ENCODE assay signal across 7 mouse cellular contexts in genomic region chrX:103185781-103186430, GRCm38 (mm10). TPM values are rescaled to one million over a fixed set of nuclear protein-coding genes. Genes with fewer than 3 reads are reported as not detected.
DNase-seq lines count a peak whose midpoint lies in the region; ATAC-seq and TF ChIP-seq lines count a peak whose summit lies in the region.

No protein-coding gene starts in this region.

- 21% methylated on average over 20 of the region's 20 CpGs for WGBS in liver, embryonic 11.5 days
- 22% methylated on average over 20 of the region's 20 CpGs for WGBS in intestine, postnatal 0 days
- 22% methylated on average over 20 of the region's 20 CpGs for WGBS in neural tube, embryonic 15.5 days

- H3K4me3 ChIP-seq in liver, embryonic 11.5 days (ENCODE audit: low read depth, low read length) = peak overlapping the region; percentile 34
- H3K4me3 ChIP-seq in embryonic fibroblast, embryonic 13.5 days (ENCODE audit: insufficient read depth, low read length) = peak overlapping the region; percentile 63
- H3K4me3 ChIP-seq in intestine, postnatal 0 days (ENCODE audit: low read depth, low read length) = peak overlapping the region; percentile 20
- peak overlapping the region; percentile 50 for H3K4me3 ChIP-seq in neural tube, embryonic 15.5 days (replicated peaks)

- no peak overlapping the region for H3K9ac ChIP-seq in liver, embryonic 11.5 days (ENCODE audit: low read depth, low read length)
- no peak overlapping the region for H3K9ac ChIP-seq in intestine, postnatal 0 days (ENCODE audit: low read depth, low read length)
- peak overlapping the region; percentile 52 for H3K9ac ChIP-seq in neural tube, embryonic 15.5 days (replicated peaks)

- no peak for TF ChIP-seq POLR2A in embryonic fibroblast, embryonic 13.5 days (IDR thresholded peaks at IDR 0.05; ENCODE audit: low read depth, low read length)

- H3K9me3 ChIP-seq in liver, embryonic 11.5 days (ENCODE audit: control insufficient read depth, low read length) = no peaks in the 10 kb centered on the region
- no peaks in the 10 kb centered on the region for H3K9me3 ChIP-seq in intestine, postnatal 0 days (ENCODE audit: control insufficient read depth)
- H3K9me3 ChIP-seq in neural tube, embryonic 15.5 days (replicated peaks) = no peaks in the 10 kb centered on the region

- H3K36me3 ChIP-seq in liver, embryonic 11.5 days (ENCODE audit: control insufficient read depth, insufficient read depth, low read length) = no peaks in the 10 kb centered on the region
- no peaks in the 10 kb centered on the region for H3K36me3 ChIP-seq in intestine, postnatal 0 days (ENCODE audit: control insufficient read depth, insufficient read depth)
- no peaks in the 10 kb centered on the region for H3K36me3 ChIP-seq in neural tube, embryonic 15.5 days

- no peak for DNase-seq in liver, embryonic 11.5 days (ENCODE audit: low spot score)
- no peak for DNase-seq in liver
- DNase-seq in cerebellum, adult 11-12 months = no peak
- DNase-seq in lung, postnatal 25 days (ENCODE audit: low spot score) = no peak

- H3K27me3 ChIP-seq in liver, embryonic 11.5 days (replicated peaks; ENCODE audit: control insufficient read depth, insufficient read depth, low read length) = peaks cover 27% of the 10 kb centered on the region
- peaks cover 14% of the 10 kb centered on the region; the same call in 1 of the 2 replicates for H3K27me3 ChIP-seq in intestine, postnatal 0 days (replicated peaks; ENCODE audit: control insufficient read depth, insufficient read depth, low read length)
- peaks cover 19% of the 10 kb centered on the region; the same call in 1 of the 2 replicates for H3K27me3 ChIP-seq in neural tube, embryonic 15.5 days (replicated peaks)

- ATAC-seq in liver, embryonic 11.5 days (replicated peaks; ENCODE audit: low FRiP score) = no peak
- ATAC-seq in intestine, postnatal 0 days = no peak
- peak; percentile 55 for ATAC-seq in neural tube, embryonic 15.5 days (ENCODE audit: low FRiP score)

- no peak for TF ChIP-seq CTCF in embryonic fibroblast, embryonic 13.5 days (IDR thresholded peaks at IDR 0.05; ENCODE audit: borderline replicate concordance, insufficient read depth, low read length)
- no peak for TF ChIP-seq CTCF in intestine, postnatal 0 days (IDR thresholded peaks at IDR 0.05; ENCODE audit: low read depth)

- H3K4me1 ChIP-seq in liver, embryonic 11.5 days (replicated peaks; ENCODE audit: control insufficient read depth, insufficient read depth, low read length) = no peaks in the 10 kb centered on the region
- H3K4me1 ChIP-seq in embryonic fibroblast, embryonic 13.5 days (ENCODE audit: control insufficient read depth, insufficient read depth, low read length) = no peaks in the 10 kb centered on the region
- no peaks in the 10 kb centered on the region for H3K4me1 ChIP-seq in intestine, postnatal 0 days (replicated peaks; ENCODE audit: control insufficient read depth, insufficient read depth, low read length)
- H3K4me1 ChIP-seq in neural tube, embryonic 15.5 days = no peaks in the 10 kb centered on the region

- peak overlapping the region; percentile 44 for H3K4me2 ChIP-seq in liver, embryonic 11.5 days
- H3K4me2 ChIP-seq in intestine, postnatal 0 days (replicated peaks; ENCODE audit: low read depth) = peak overlapping the region; percentile 54
- H3K4me2 ChIP-seq in neural tube, embryonic 15.5 days = peak overlapping the region; percentile 47

- no peak overlapping the region for H3K27ac ChIP-seq in liver, embryonic 11.5 days (ENCODE audit: low read depth, low read length)
- H3K27ac ChIP-seq in embryonic fibroblast, embryonic 13.5 days (ENCODE audit: insufficient read depth, low read length) = no peak overlapping the region
- H3K27ac ChIP-seq in intestine, postnatal 0 days (ENCODE audit: low read depth, low read length) = no peak overlapping the region
- peak overlapping the region; percentile 88 for H3K27ac ChIP-seq in neural tube, embryonic 15.5 days (replicated peaks)

RNA-seq across cellular contexts. Expression of gene Nap1l2, which starts 0.5 kb away (rescaled TPM):
- polyA plus RNA-seq in liver, embryonic 11.5 days (2014; fragmentation: Nextera tagmentation; extraction: Ambion mirVana) = 0.58 and 1.1 TPM in 2 replicates
- polyA plus RNA-seq in embryonic fibroblast, embryonic 13.5 days (2011; ENCODE audit: insufficient read length, low read depth, missing spikeins) = 1.3 and 1.9 TPM in 2 replicates
- polyA plus RNA-seq in intestine, postnatal 0 days (2015; fragmentation: Nextera tagmentation; extraction: Ambion mirVana) = 1.0 and 1.3 TPM in 2 replicates
- 112 and 129 TPM in 2 replicates for polyA plus RNA-seq in neural tube, embryonic 15.5 days (2015; fragmentation: Nextera tagmentation; extraction: Ambion mirVana)

Comparison
In these comparisons a context has a peak if more than half of its experiments do, and no peak if none do; other contexts are left out.
1. RNA of gene Nap1l2, which starts 0.5 kb away (polyA plus RNA-seq): 112 to 129 TPM in neural tube, embryonic 15.5 days; 1.3 to 1.9 TPM in embryonic fibroblast, embryonic 13.5 days, 1.0 to 1.3 TPM in intestine, postnatal 0 days and 0.58 to 1.1 TPM in liver, embryonic 11.5 days; every median in the first group is over 10 times any median in the second.
2. Peak in every context shown above with its lines, with median percentiles within 50 percentile points of each other: H3K4me2 ChIP-seq and H3K4me3 ChIP-seq.